ENCODE assay signal across 8 mouse cellular contexts in the genomic region with DNA sequence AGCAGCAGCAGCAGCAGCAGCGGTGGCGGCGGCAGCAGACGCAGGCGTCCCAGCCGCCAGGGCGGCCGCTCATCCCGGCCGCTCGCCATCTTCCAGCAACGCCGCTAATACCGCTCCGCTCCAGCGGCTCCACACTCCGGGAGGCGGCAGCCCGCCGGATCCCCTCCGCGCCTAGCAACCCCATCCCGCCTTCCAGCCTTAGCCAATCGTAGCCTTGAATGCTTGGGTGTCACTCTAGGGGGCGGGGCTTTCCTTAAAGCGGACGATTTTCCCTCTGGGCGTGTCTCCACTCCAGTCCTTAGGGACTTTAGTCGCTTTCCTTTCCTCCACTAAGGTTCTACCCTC. TPM values are rescaled to one million over a fixed set of nuclear protein-coding genes. Genes with fewer than 3 reads are reported as not detected.
DNase-seq lines count a peak whose midpoint lies in the region; ATAC-seq lines count a peak whose summit lies in the region.

TSS of gene Cpd (minus strand) at position 141 of the 345 bp plus-strand sequence.

- WGBS in intestine, embryonic 14.5 days, result 1% methylated on average over 28 of the region's 29 CpGs

- peak; percentile 100 for ATAC-seq in intestine, embryonic 14.5 days (replicated peaks; ENCODE audit: low FRiP score, low TSS enrichment, low read depth)

- peak within 1 kb of the TSS; percentile 79 for H3K27ac ChIP-seq in intestine, embryonic 14.5 days (ENCODE audit: low read depth)

- H3K9me3 ChIP-seq in intestine, embryonic 14.5 days (ENCODE audit: control insufficient read depth, low read length), result no peaks in the 10 kb centered on the region

- peak within 1 kb of the TSS; percentile 69 for H3K4me3 ChIP-seq in intestine, embryonic 14.5 days (ENCODE audit: low read depth, low read length)

- peak within 1 kb of the TSS; percentile 71 for H3K9ac ChIP-seq in intestine, embryonic 14.5 days (ENCODE audit: low read length)

- DNase-seq in adrenal gland, adult 18-20 months (ENCODE audit: low spot score in 2 of 2), result peak; percentile 92 to 93
- DNase-seq in embryo, embryonic 11 days, result peak; percentile 99
- peak; percentile 96 for DNase-seq in gastrocnemius, postnatal 25 days
- DNase-seq in intestine, embryonic 14.5 days (ENCODE audit: low spot score), result peak; percentile 96
- peak; percentile 96 to 97 for DNase-seq in left cerebral cortex, postnatal 14 days (ENCODE audit: low spot score in 2 of 2)
- DNase-seq in mesoderm, embryonic 11.5 days (ENCODE audit: low read depth, low spot score), result peak; percentile 97
- DNase-seq in right cerebral cortex, postnatal 36 days (ENCODE audit: low spot score in 2 of 2), result peak; percentile 94 to 95
- peak; percentile 97 for DNase-seq in yolk sac, embryonic 10.5 days (ENCODE audit: low spot score)

- H3K4me2 ChIP-seq in intestine, embryonic 14.5 days (ENCODE audit: low read length), result peak within 1 kb of the TSS; percentile 90

- no peaks in the 10 kb centered on the region for H3K27me3 ChIP-seq in intestine, embryonic 14.5 days (replicated peaks; ENCODE audit: control insufficient read depth, insufficient read depth, low read length)

- H3K36me3 ChIP-seq in intestine, embryonic 14.5 days (ENCODE audit: control insufficient read depth, insufficient read depth, low read length), result no peaks in the 10 kb centered on the region

- intact Hi-C loops in left cerebral cortex, postnatal 14 days (cut with DNase I), result loop anchor here (5.0 kb wide), 1 partner anchor 35 kb away; no protein-coding TSS in a partner anchor

- peaks cover 27% of the 10 kb centered on the region for H3K4me1 ChIP-seq in intestine, embryonic 14.5 days (replicated peaks; ENCODE audit: control insufficient read depth, insufficient read depth, low read length)

RNA-seq across cellular contexts. Expression of gene Cpd, which starts in this region (rescaled TPM):
- total RNA-seq in adrenal gland, adult 18-20 months (2021), result 10 to 100 TPM; 29.8 to 39.1 TPM
- 10 to 100 TPM; 26.3 to 30.5 TPM for total RNA-seq in gastrocnemius, postnatal 25 days (2021)
- polyA plus RNA-seq in intestine, embryonic 14.5 days (2014; fragmentation: Nextera tagmentation; extraction: Ambion mirVana), result 17.5 and 20.9 TPM in 2 replicates
- total RNA-seq in left cerebral cortex, postnatal 14 days (2021), result 10 to 100 TPM; 63.4 to 64.6 TPM

Comparison
In these comparisons a context has a peak if more than half of its experiments do, and no peak if none do; other contexts are left out.
1. Peak in every context shown above with its lines: DNase-seq, ATAC-seq, H3K4me3 ChIP-seq and H3K27ac ChIP-seq.